Mouse (Mus musculus) MEL (cell line): ENCODE measurements around the gene Gm13124. TPM values are rescaled to one million over a fixed set of nuclear protein-coding genes. Genes with fewer than 3 reads are reported as not detected.
"Not testable (repeated sequence)": the region's sequence is repeated elsewhere in the genome, so short reads cannot be mapped to it uniquely, and the experiment has no call there.

ENCODE experiments used
- DNase-seq: peaks from one replicate; pipeline ENCODE4 v3.0.0; 2011; ENCODE audit warnings: low read depth, low spot score
- H3K27ac ChIP-seq: 2 replicates; pipeline ENCODE4 v1.5.1; 2012; ENCODE audit warnings: low read depth, mild to moderate bottlenecking, control low read depth, low read length, moderate library complexity; ENCODE audit not compliant: control insufficient read depth
- H3K27me3 ChIP-seq, 2 experiments: fragments of 150-350 bp in 1 of 2; sonication (generic) in 1 of 2; 2 replicates each; pipeline ENCODE4 v1.6.1; 2012; ENCODE audit warnings: low read length in 2 of 2, mild to moderate bottlenecking in 2 of 2, improper control_type of control experiment in 1 of 2, moderate library complexity in 1 of 2; ENCODE audit not compliant: insufficient read depth in 2 of 2, control insufficient read depth in 1 of 2
- H3K36me3 ChIP-seq, 2 experiments: 2 replicates each; pipeline ENCODE4 v1.6.1; 2012 to 2014; ENCODE audit warnings: low read length in 2 of 2, improper control_type of control experiment in 1 of 2, inconsistent platforms in 1 of 2, mild to moderate bottlenecking in 1 of 2; ENCODE audit not compliant: insufficient read depth in 2 of 2, control insufficient read depth in 1 of 2
- H3K4me1 ChIP-seq, 2 experiments: fragments of 150-350 bp in 1 of 2; sonication (generic) in 1 of 2; 2 replicates each; pipeline ENCODE4 v1.6.1; 2012; ENCODE audit warnings: low read length in 2 of 2, improper control_type of control experiment in 1 of 2, mild to moderate bottlenecking in 1 of 2; ENCODE audit not compliant: insufficient read depth in 2 of 2, control insufficient read depth in 1 of 2
- H3K4me3 ChIP-seq, 2 experiments: fragments of 150-350 bp in 1 of 2; sonication (generic) in 1 of 2; 2 replicates each; pipeline ENCODE4 v1.5.1; 2012; ENCODE audit warnings: low read depth in 2 of 2, low read length in 2 of 2, mild to moderate bottlenecking in 2 of 2, moderate library complexity in 2 of 2, control low read depth in 1 of 2, improper control_type of control experiment in 1 of 2; ENCODE audit not compliant: control insufficient read depth in 1 of 2, insufficient read depth in 1 of 2
- H3K79me2 ChIP-seq: 2 replicates; pipeline ENCODE4 v1.6.1; 2012; ENCODE audit warnings: mild to moderate bottlenecking, low read length, moderate library complexity; ENCODE audit not compliant: control insufficient read depth, poor library complexity, insufficient read depth
- H3K9ac ChIP-seq: 2 replicates; pipeline ENCODE4 v1.6.1; 2012; ENCODE audit warnings: low read depth, mild to moderate bottlenecking, control low read depth, low read length, moderate library complexity; ENCODE audit not compliant: control insufficient read depth, poor library complexity, severe bottlenecking
- H3K9me3 ChIP-seq: fragments of 150-350 bp; sonication (generic); replicated peaks from 2 replicates; pipeline ENCODE4 v1.6.1; 2012; ENCODE audit warnings: mild to moderate bottlenecking, low read length, improper control_type of control experiment, moderate library complexity; ENCODE audit not compliant: insufficient read depth
- BHLHE40 ChIP-seq: IDR thresholded peaks from 2 replicates; pipeline ENCODE4 v1.6.1; 2012; ENCODE audit warnings: low read depth, mild to moderate bottlenecking, inconsistent platforms, low read length, improper control_type of control experiment, borderline replicate concordance
- CTCF ChIP-seq, 3 experiments: IDR thresholded peaks in 2 of 3; conservative IDR thresholded peaks in 1 of 3; 2 replicates each; pipeline ENCODE4 v1.5.1; 2011 to 2012; ENCODE audit warnings: low read length in 3 of 3, low read depth in 2 of 3, mild to moderate bottlenecking in 2 of 3, improper control_type of control experiment in 1 of 3, inconsistent platforms in 1 of 3, mixed read lengths in 1 of 3, moderate library complexity in 1 of 3; ENCODE audit not compliant: control insufficient read depth in 1 of 3, insufficient read depth in 1 of 3, poor library complexity in 1 of 3, severe bottlenecking in 1 of 3
- E2F4 ChIP-seq: IDR thresholded peaks from 2 replicates; pipeline ENCODE4 v1.6.1; 2011; ENCODE audit warnings: low read depth, low read length, improper control_type of control experiment, borderline replicate concordance
- ELF1 ChIP-seq: IDR thresholded peaks from 2 replicates; pipeline ENCODE4 v1.6.1; 2014; ENCODE audit warnings: low read depth, mild to moderate bottlenecking, inconsistent platforms, low read length, improper control_type of control experiment, moderate library complexity
- EP300 ChIP-seq, 2 experiments: IDR thresholded peaks; 2 replicates each; pipeline ENCODE4 v1.6.1; 2011; ENCODE audit warnings: improper control_type of control experiment in 2 of 2, low read length in 2 of 2, low read depth in 1 of 2, mild to moderate bottlenecking in 1 of 2
- ETS1 ChIP-seq: IDR thresholded peaks from 2 replicates; pipeline ENCODE4 v1.6.1; 2012; ENCODE audit warnings: low read depth, mild to moderate bottlenecking, inconsistent platforms, low read length, improper control_type of control experiment, moderate library complexity
- JUND ChIP-seq: IDR thresholded peaks from 2 replicates; pipeline ENCODE4 v1.6.1; 2011; ENCODE audit warnings: low read depth, mild to moderate bottlenecking, improper control_type of control experiment, low read length
- MAFK ChIP-seq: IDR thresholded peaks from 2 replicates; pipeline ENCODE4 v1.6.1; 2011; ENCODE audit warnings: low read depth, mild to moderate bottlenecking, low read length, improper control_type of control experiment, borderline replicate concordance
- MAX ChIP-seq: IDR thresholded peaks from 2 replicates; pipeline ENCODE4 v1.6.1; 2011; ENCODE audit warnings: low read length, improper control_type of control experiment
- MAZ ChIP-seq: IDR thresholded peaks from 2 replicates; pipeline ENCODE4 v1.6.1; 2012; ENCODE audit warnings: low read depth, mild to moderate bottlenecking, inconsistent platforms, low read length, improper control_type of control experiment
- MEF2A ChIP-seq: IDR thresholded peaks from 2 replicates; pipeline ENCODE4 v1.6.1; 2014; ENCODE audit warnings: low read depth, mild to moderate bottlenecking, inconsistent platforms, low read length, improper control_type of control experiment; ENCODE audit not compliant: poor library complexity, insufficient replicate concordance, severe bottlenecking; ENCODE audit errors: extremely low read depth
- MYB ChIP-seq: IDR thresholded peaks from 2 replicates; pipeline ENCODE4 v1.6.1; 2011; ENCODE audit warnings: mild to moderate bottlenecking, low read depth, low read length, improper control_type of control experiment
- NRF1 ChIP-seq: IDR thresholded peaks from 2 replicates; pipeline ENCODE4 v1.6.1; 2014; ENCODE audit warnings: low read depth, mild to moderate bottlenecking, inconsistent platforms, low read length, improper control_type of control experiment, moderate library complexity; ENCODE audit not compliant: poor library complexity, insufficient read depth, severe bottlenecking
- POLR2AphosphoS2 ChIP-seq: IDR thresholded peaks from 2 replicates; pipeline ENCODE4 v1.6.1; 2011; ENCODE audit warnings: low read length, improper control_type of control experiment
- RCOR1 ChIP-seq: IDR thresholded peaks from 2 replicates; pipeline ENCODE4 v1.6.1; 2012; ENCODE audit warnings: low read depth, mild to moderate bottlenecking, inconsistent platforms, low read length, improper control_type of control experiment
- SIN3A ChIP-seq: IDR thresholded peaks from 2 replicates; pipeline ENCODE4 v1.6.1; 2012; ENCODE audit warnings: low read length, improper control_type of control experiment, inconsistent platforms
- SMC3 ChIP-seq: IDR thresholded peaks from 2 replicates; pipeline ENCODE4 v1.6.1; 2011; ENCODE audit warnings: low read depth, low read length, improper control_type of control experiment
- USF1 ChIP-seq: IDR thresholded peaks from 2 replicates; pipeline ENCODE4 v1.6.1; 2014; ENCODE audit warnings: low read depth, mild to moderate bottlenecking, inconsistent platforms, low read length, improper control_type of control experiment, moderate library complexity
- USF2 ChIP-seq, 2 experiments: IDR thresholded peaks; 2 replicates each; pipeline ENCODE4 v1.6.1; 2011 to 2012; ENCODE audit warnings: improper control_type of control experiment in 2 of 2, low read length in 2 of 2, borderline replicate concordance in 1 of 2, inconsistent platforms in 1 of 2, low read depth in 1 of 2, mild to moderate bottlenecking in 1 of 2; ENCODE audit not compliant: insufficient read depth in 1 of 2
- ZKSCAN1 ChIP-seq: IDR thresholded peaks from 2 replicates; pipeline ENCODE4 v1.6.1; 2012; ENCODE audit warnings: low read depth, mild to moderate bottlenecking, inconsistent platforms, low read length, improper control_type of control experiment, moderate library complexity
- polyA plus RNA-seq, 2 experiments: library from polyadenylated mRNA; stranded (reverse) in 1 of 2; unstranded in 1 of 2; fragments of >175 nt in 1 of 2; fragments of >200 nt in 1 of 2; gene quantifications; 2 replicates each; pipeline versions ENCODE4 v1.2.1 to v1.2.4; 2012; ENCODE audit warnings: low replicate concordance in 2 of 2, low read depth in 1 of 2; ENCODE audit not compliant: insufficient read length in 2 of 2, insufficient read depth in 1 of 2, missing spikeins in 1 of 2
- total RNA-seq: library from RNA; depleted of rRNA; stranded (reverse); fragments of 300-350 nt; gene quantifications from 2 replicates; pipeline ENCODE4 v1.2.3, GENCODE M21; 2012

Gene Gm13124
- total and polyA plus RNA-seq, 3 experiments: not detected

DNA sequence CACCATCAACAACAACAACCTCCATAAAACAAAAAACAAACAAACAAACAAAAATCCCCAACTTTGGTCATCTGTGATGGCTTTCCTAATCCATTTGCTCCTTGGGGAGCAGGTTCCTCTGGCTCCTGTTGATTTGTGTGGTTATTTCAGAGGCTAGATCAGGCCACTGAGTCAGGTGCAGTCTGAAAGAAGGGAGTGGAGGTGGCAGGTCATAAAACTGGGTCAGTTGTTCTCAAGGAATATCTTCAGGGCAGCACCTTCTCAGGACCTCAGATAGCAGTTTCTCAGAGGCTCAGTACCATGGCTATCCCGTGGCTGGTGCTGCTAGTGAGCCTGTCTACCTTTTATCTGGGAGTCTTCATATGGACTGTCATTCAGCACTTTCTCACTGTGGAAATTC lies 48.5 kb upstream of the Gm13124 start, which contains the start of gene Aadacl4:
Aadacl4 (plus strand) TSS at position 301 of the 400 bp plus-strand sequence.
- Histone ChIP-seq H3K27me3 (no peaks in the 10 kb centered on the region), H3K4me3 (no peak within 1 kb of the TSS), H3K27ac (no peak within 1 kb of the TSS), H3K36me3 (no peaks in the 10 kb centered on the region), H3K79me2 (no peaks in the 10 kb centered on the region), H3K4me1 (no peaks in the 10 kb centered on the region), H3K9ac (no peak within 1 kb of the TSS), H3K9me3 (no peaks in the 10 kb centered on the region)
- DNase-seq: no peak
- TF ChIP-seq MAFK (no peak), EP300 (IDR thresholded peaks at IDR 0.05; ENCODE audit: low read depth in 1 of 2, low read length in 2 of 2) (no peak)

DNA sequence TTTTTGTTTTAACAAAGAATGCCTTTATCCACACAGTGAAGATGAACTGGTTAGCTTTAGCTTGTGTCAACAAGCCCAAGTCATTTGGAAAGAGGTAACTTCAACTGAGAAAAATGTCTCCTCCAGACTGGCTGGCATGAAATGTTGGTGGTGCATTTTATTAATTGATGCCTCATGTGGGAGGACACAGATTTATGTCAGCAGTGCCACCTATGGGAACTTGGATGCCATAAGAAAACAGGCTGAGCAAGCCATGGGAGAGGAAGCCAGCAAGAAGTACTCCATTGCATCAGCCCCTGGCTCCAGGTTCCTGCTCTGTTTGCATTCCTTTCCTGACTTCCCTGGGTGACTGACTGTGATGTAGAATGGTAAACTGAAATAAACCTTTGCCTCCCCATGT lies 27.9 kb upstream of the Gm13124 start:
- Histone ChIP-seq H3K4me1 (no peaks in the 10 kb centered on the region), H3K79me2 (no peaks in the 10 kb centered on the region)
- DNase-seq: no peak
- no peak for TF ChIP-seq MAZ
- TF ChIP-seq RCOR1: no peak
- TF ChIP-seq MAX: no peak
- no peak for TF ChIP-seq ELF1
- no peak for TF ChIP-seq MEF2A
- TF ChIP-seq USF1: no peak
- no peak for TF ChIP-seq MYB
- TF ChIP-seq, all 39 proteins: peak for 0
- Histone ChIP-seq H3K27me3 (no peaks in the 10 kb centered on the region), H3K36me3 (no peaks in the 10 kb centered on the region), H3K4me3 (no peak overlapping the region), H3K9me3 (no peaks in the 10 kb centered on the region), H3K27ac (no peak overlapping the region), H3K9ac (no peak overlapping the region)

DNA sequence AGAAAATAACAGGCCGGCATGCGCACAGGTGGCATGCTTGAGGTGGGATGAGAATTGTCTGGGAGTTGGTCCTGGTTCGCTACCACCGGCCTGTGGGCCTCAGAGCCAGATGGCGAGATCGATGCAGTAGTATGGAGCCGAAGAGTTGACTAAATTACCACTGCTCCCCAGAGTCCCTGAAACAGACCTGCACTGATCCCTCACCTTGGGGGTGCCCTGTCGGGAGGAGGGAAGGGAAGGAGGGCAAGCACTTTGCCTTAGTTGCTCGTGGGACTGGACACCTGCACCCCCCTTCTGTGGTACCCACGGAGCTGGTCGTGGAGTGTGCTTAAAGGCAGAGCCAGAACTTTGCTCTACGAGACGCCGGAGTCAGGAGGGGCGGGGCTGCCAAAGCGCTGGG lies 21.3 kb upstream of the Gm13124 start:
- not testable (repeated sequence) for H3K9ac ChIP-seq, DNase-seq, H3K79me2 ChIP-seq, H3K4me1 ChIP-seq, H3K4me3 ChIP-seq, H3K36me3 ChIP-seq, H3K27me3 ChIP-seq, H3K27ac ChIP-seq, H3K9me3 ChIP-seq

DNA sequence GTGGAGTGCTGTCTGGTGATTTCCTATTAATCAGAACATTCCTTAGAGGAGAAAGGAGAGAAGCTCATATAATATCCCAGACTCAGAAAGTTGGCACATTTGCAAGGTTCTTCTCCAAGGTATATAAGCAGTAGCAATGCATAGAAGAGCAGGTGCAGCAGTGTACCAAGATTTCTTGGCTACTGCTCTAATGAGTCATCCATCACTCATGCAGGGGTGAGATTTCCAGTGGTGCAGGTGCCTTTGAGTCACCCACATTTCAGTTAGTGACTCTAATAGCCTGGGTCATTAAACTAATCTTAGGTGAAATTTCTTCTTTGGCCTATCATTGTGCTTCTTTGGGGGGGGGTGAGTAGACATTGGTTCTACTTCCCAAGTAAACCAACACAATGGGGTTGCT lies 2.8 kb upstream of the Gm13124 start:
- DNase-seq: no peak
- Histone ChIP-seq H3K4me3 (no peak overlapping the region), H3K9me3 (no peaks in the 10 kb centered on the region), H3K27ac (no peak overlapping the region), H3K79me2 (no peaks in the 10 kb centered on the region), H3K27me3 (no peaks in the 10 kb centered on the region), H3K36me3 (no peaks in the 10 kb centered on the region), H3K9ac (no peak overlapping the region), H3K4me1 (no peaks in the 10 kb centered on the region)
- TF ChIP-seq ETS1 (no peak), BHLHE40 (no peak), USF2 (IDR thresholded peaks at IDR 0.05; ENCODE audit: borderline replicate concordance in 1 of 2, insufficient read depth in 1 of 2, low read depth in 1 of 2, low read length in 2 of 2) (no peak), SIN3A (no peak), MEF2A (no peak), MAX (no peak), ZKSCAN1 (no peak), POLR2AphosphoS2 (no peak), E2F4 (no peak), NRF1 (no peak), SMC3 (no peak), JUND (no peak), ELF1 (no peak), CTCF (IDR thresholded peaks at IDR 0.05 in 2 of 3, conservative IDR thresholded peaks at IDR 0.05 in 1 of 3; ENCODE audit: control insufficient read depth in 1 of 3, insufficient read depth in 1 of 3, low read depth in 2 of 3, low read length in 3 of 3, poor library complexity in 1 of 3, severe bottlenecking in 1 of 3) (no peak)
